Mouse (Mus musculus) E14TG2a.4 (cell line): Measurements from ENCODE around the gene Wwc1.

Experiments used
- CTCF ChIP-seq: conservative IDR thresholded peaks from 2 replicates; pipeline ENCODE4 v1.5.1; 2014; ENCODE audit warnings: low read length
- NANOG ChIP-seq: IDR thresholded peaks from 2 replicates; pipeline ENCODE4 v1.6.1; 2014; ENCODE audit warnings: borderline replicate concordance, low read length, mixed read lengths

DNA sequence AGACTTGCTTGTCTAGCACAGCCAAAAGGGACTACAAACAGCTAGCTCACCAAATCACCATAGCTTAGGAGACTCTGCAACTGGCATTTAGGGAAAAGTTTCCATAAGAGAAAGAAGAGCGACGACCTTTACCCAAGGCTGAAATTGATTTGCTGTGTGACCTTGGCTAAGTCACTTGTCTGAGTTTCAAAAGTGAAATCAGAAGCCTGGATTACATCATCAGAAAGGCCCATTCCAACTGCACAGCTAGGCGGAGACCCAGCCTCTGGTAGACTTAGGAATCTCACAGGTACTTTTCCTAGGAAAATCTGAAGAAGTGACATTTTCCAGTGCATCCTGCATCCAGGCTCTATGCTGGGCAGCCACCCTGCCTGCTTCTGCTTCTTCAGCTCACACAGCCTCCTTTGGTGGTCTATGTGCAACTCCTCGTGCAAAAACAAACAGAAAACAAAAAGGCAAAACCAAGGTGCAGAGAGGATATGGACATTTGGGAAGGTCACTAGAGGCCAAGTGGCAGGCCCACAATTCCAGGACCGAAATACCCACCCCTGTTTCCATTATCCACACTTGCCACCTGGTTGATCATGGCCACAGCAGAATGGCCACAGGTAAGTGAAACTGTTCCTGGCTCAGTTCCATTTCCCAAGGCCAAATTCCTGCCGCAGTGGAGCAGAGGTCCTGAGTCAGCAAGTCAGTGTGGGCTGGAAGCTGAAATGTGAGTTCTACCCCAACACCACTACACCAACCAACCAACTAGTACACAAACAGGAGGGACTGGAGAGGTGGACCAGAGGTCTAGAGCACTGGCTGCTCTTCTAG is 5.5 kb downstream of the Wwc1 start:
- TF ChIP-seq CTCF (no peak), NANOG (no peak)
